Mouse (Mus musculus) hindbrain, embryonic 14.5 days (tissue): Measurements from ENCODE around the gene Oprd1. TPM values are rescaled to one million over a fixed set of nuclear protein-coding genes. Genes with fewer than 3 reads are reported as not detected.
A peak's percentile ranks its signal among the peaks of the same experiment; 100 is the strongest.

Source experiments
- ATAC-seq: fragments of 200-750 bp; cut with Nextera tagmentation; 2 replicates; pipeline ENCODE4 v1.8.0; 2017; ENCODE audit warnings: moderate number of reproducible peaks, mild to moderate bottlenecking, moderate TSS enrichment, moderate library complexity; ENCODE audit not compliant: low FRiP score
- DNase-seq: peaks from one replicate; pipeline ENCODE4 v3.0.0-alpha.2; 2015; ENCODE audit warnings: low spot score
- H3K27ac ChIP-seq: fragments of 300-500 bp; sonication (generic); 2 replicates; pipeline ENCODE4 v1.5.1; 2014; ENCODE audit warnings: mild to moderate bottlenecking, moderate library complexity
- H3K27me3 ChIP-seq: fragments of 300-500 bp; sonication (generic); 2 replicates; pipeline ENCODE4 v1.6.1; 2014; ENCODE audit warnings: mild to moderate bottlenecking, low read length, mixed read lengths; ENCODE audit not compliant: control insufficient read depth, insufficient read depth
- H3K36me3 ChIP-seq: fragments of 300-500 bp; sonication (generic); replicated peaks from 2 replicates; pipeline ENCODE4 v1.6.1; 2014; ENCODE audit not compliant: control insufficient read depth, insufficient read depth
- H3K4me1 ChIP-seq: fragments of 300-500 bp; sonication (generic); replicated peaks from 2 replicates; pipeline ENCODE4 v1.6.1; 2014; ENCODE audit warnings: antibody characterized with exemption, low read length, mixed read lengths; ENCODE audit not compliant: control insufficient read depth, insufficient read depth
- H3K4me2 ChIP-seq: fragments of 300-500 bp; sonication (generic); replicated peaks from 2 replicates; pipeline ENCODE4 v1.6.1; 2014; ENCODE audit warnings: mild to moderate bottlenecking, moderate library complexity
- H3K4me3 ChIP-seq: fragments of 300-500 bp; sonication (generic); replicated peaks from 2 replicates; pipeline ENCODE4 v1.5.1; 2014; ENCODE audit warnings: mild to moderate bottlenecking, low read length
- H3K9ac ChIP-seq: fragments of 300-500 bp; sonication (generic); 2 replicates; pipeline ENCODE4 v1.6.1; 2014
- H3K9me3 ChIP-seq: fragments of 300-500 bp; sonication (generic); 2 replicates; pipeline ENCODE4 v1.6.1; 2016; ENCODE audit warnings: low read length; ENCODE audit not compliant: control insufficient read depth
- WGBS: fragments of 180-500 bp; shearing (Covaris S2); extraction: QIAGEN DNeasy Blood & Tissue Kit; methylation state at CpG from one replicate; pipeline ENCODE4 v1.1.7; 2014; 5-methylcytosine and 5-hydroxymethylcytosine counted together
- polyA plus RNA-seq: library from polyadenylated mRNA; unstranded; fragments of >200 nt; fragmentation: Nextera tagmentation; extraction: Ambion mirVana; gene quantifications from 2 replicates; pipeline ENCODE4 v1.2.1, GENCODE M21; 2014

Gene Oprd1
- polyA plus RNA-seq, 1 experiment from 2014 or later: 0.63 TPM

DNA sequence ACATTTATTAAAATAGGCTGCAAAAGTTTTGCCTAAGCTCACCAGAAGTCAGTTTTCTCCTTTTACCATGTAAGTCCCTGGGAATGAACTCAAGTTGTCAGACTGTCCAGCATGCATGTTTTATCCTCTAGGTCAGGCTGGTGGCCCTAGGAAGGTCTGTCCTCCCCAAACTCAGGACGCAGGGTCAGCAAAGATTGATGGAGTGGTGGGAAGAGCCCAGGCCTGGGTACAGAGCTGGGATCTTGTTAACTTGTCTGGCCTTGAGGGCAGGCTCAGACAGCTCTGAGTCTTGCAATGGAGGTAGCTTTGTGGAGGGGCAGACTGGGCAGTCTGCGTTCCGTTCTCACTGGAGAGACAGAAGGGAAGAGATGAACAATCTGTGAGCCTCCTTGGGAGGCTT lies 25.0 kb upstream of the Oprd1 start:
- Histone ChIP-seq H3K9me3 (no peaks in the 10 kb centered on the region), H3K36me3 (no peaks in the 10 kb centered on the region), H3K27ac (no peak overlapping the region), H3K27me3 (no peaks in the 10 kb centered on the region), H3K4me2 (no peak overlapping the region), H3K9ac (no peak overlapping the region), H3K4me1 (peaks cover 6% of the 10 kb centered on the region; the same call in 1 of the 2 replicates), H3K4me3 (no peak overlapping the region)
- WGBS: 93% methylated on average over 3 of the region's 3 CpGs
- ATAC-seq: no peak
- no peak for DNase-seq

DNA sequence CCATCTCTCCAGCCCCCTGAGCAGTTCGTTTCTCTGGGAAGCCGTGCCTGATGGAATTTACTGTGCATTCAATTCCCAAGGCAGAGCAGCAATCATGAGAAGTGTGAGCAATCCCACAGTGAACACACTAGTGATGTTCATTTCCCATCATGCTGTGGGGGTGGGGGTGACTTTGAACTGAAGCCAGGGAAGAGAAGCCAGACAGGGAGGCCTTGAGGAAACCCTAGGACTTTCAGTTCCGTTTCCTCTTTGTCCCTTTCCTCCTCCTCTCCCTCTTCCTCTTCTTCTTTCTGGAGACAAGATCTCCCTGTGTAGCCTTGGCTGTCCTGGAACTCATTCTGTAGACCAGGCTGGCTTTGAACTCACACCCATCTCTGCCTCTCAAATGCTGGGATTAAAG lies 23.1 kb upstream of the Oprd1 start:
- Histone ChIP-seq H3K36me3 (no peaks in the 10 kb centered on the region), H3K9me3 (no peaks in the 10 kb centered on the region), H3K4me3 (no peak overlapping the region), H3K27me3 (no peaks in the 10 kb centered on the region), H3K27ac (no peak overlapping the region), H3K4me1 (peaks cover 6% of the 10 kb centered on the region; the same call in 1 of the 2 replicates), H3K4me2 (no peak overlapping the region), H3K9ac (no peak overlapping the region)
- WGBS: 79% methylated on average over 3 of the region's 3 CpGs
- DNase-seq (no peak), ATAC-seq (no peak)

- 61% methylated on average over 16 of the region's 16 CpGs for WGBS
- ATAC-seq: no peak
- no peak overlapping the region for H3K4me3 ChIP-seq
- H3K4me2 ChIP-seq: no peak overlapping the region
- no peak overlapping the region for H3K27ac ChIP-seq
- H3K36me3 ChIP-seq: no peaks in the 10 kb centered on the region
- peaks cover 6% of the 10 kb centered on the region; the same call in 1 of the 2 replicates for H3K4me1 ChIP-seq
- no peaks in the 10 kb centered on the region for H3K9me3 ChIP-seq
- H3K27me3 ChIP-seq: no peaks in the 10 kb centered on the region
- no peak overlapping the region for H3K9ac ChIP-seq
- no peak for DNase-seq
Measured at GRCm38 (mm10) chr4:132166350-132167290, 22.3 kb upstream of the Oprd1 start.

- Histone ChIP-seq H3K27ac (no peak overlapping the region), H3K4me2 (no peak overlapping the region), H3K36me3 (no peaks in the 10 kb centered on the region), H3K4me3 (no peak overlapping the region), H3K9me3 (no peaks in the 10 kb centered on the region), H3K9ac (no peak overlapping the region), H3K27me3 (no peaks in the 10 kb centered on the region), H3K4me1 (peaks cover 6% of the 10 kb centered on the region; the same call in 1 of the 2 replicates)
- DNase-seq (no peak), ATAC-seq (no peak)
- WGBS: 40% methylated on average over 14 of the region's 14 CpGs
Measured at GRCm38 (mm10) chr4:132165691-132166090, 21.4 kb upstream of the Oprd1 start.

- Histone ChIP-seq H3K4me2 (no peak overlapping the region), H3K9ac (no peak overlapping the region), H3K9me3 (no peaks in the 10 kb centered on the region), H3K4me3 (no peak overlapping the region), H3K27ac (no peak overlapping the region), H3K36me3 (no peaks in the 10 kb centered on the region), H3K4me1 (peaks cover 5% of the 10 kb centered on the region; the same call in 1 of the 2 replicates), H3K27me3 (no peaks in the 10 kb centered on the region)
- WGBS: 57% methylated on average over 12 of the region's 12 CpGs
- ATAC-seq: no peak
- no peak for DNase-seq
Measured at GRCm38 (mm10) chr4:132156941-132157622, 12.8 kb upstream of the Oprd1 start.

DNA sequence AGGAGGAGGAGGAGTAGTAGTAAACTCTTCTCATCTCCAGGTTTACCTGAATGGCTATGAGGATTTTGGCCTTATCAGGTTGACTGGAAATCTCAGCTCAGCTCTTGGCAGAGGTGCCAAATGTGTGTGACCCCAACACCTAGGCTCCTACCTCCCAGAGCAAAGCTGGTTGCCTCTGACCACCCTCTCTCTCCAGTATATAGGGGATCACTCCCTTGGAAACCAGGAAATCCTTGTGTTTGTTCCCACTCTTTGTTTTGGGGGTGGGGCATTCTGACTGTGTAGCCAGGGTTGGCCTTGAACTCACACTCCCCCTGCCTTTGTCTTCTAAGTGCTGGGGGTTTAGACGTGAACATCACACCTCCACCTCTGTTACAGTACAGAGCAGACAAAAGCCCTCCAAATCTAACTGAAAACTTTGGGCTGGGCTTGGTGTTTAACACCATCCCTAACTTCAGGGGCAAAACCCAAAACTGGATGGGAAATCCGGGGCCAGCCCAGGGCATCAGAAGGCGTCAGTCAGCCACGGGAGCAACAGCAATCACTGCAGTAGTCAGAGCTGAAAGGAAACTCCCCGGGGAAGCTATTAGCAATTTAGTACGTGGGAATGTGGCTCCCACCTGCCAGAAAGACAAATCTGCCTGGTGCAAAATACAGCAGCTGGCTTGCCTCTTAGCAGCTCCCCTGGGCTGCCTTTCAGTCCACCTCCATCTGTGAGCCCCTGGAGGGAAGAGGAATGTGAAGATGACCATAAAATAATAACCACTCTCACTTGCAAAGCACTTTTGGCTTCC lies 10.8 kb upstream of the Oprd1 start:
- DNase-seq: peak; percentile 46
- Histone ChIP-seq H3K4me2 (no peak overlapping the region), H3K9me3 (no peaks in the 10 kb centered on the region), H3K36me3 (no peaks in the 10 kb centered on the region), H3K4me3 (no peak overlapping the region), H3K9ac (no peak overlapping the region), H3K27me3 (no peaks in the 10 kb centered on the region), H3K4me1 (peaks cover 5% of the 10 kb centered on the region; the same call in 1 of the 2 replicates), H3K27ac (no peak overlapping the region)
- WGBS: 2% methylated on average over 6 of the region's 6 CpGs
- no peak for ATAC-seq

GRCm38 (mm10) chr4:132151673-132152072 lies 7.4 kb upstream of the Oprd1 start:
- no peak for ATAC-seq
- no peak overlapping the region for H3K4me2 ChIP-seq
- no peak overlapping the region for H3K27ac ChIP-seq
- H3K9ac ChIP-seq: no peak overlapping the region
- no peak for DNase-seq
- peaks cover 3% of the 10 kb centered on the region; the same call in 1 of the 2 replicates for H3K27me3 ChIP-seq
- H3K4me1 ChIP-seq: peaks cover 5% of the 10 kb centered on the region; the same call in 1 of the 2 replicates
- H3K4me3 ChIP-seq: no peak overlapping the region
- H3K9me3 ChIP-seq: no peaks in the 10 kb centered on the region
- H3K36me3 ChIP-seq: no peaks in the 10 kb centered on the region
- 70% methylated on average over 1 of the region's 1 CpGs for WGBS

DNA sequence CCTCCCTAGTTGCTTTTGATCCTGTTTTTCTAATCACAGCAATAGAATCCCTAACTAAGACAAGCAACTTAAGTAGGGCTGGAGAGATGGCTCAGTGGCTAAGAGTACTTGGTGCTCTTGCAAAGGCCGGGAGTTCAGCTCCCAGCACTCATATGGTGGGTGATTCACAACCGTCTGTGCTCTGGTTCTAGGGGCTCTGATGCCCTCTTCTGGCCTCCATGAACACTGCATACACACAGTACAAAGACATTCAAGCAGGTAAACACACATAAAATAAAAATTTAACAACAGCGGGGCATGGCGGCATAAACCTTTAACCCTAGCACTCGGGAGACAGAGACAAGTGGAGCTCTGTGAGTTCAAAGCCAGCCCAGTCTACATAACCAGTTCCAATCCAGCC lies 1.9 kb upstream of the Oprd1 start:
- Histone ChIP-seq H3K9me3 (no peaks in the 10 kb centered on the region), H3K27ac (no peak overlapping the region), H3K4me1 (no peaks in the 10 kb centered on the region), H3K9ac (no peak overlapping the region), H3K27me3 (peaks cover 58% of the 10 kb centered on the region), H3K4me2 (no peak overlapping the region), H3K4me3 (no peak overlapping the region), H3K36me3 (no peaks in the 10 kb centered on the region)
- DNase-seq: no peak
- ATAC-seq: no peak
- WGBS: 75% methylated on average over 5 of the region's 5 CpGs

DNA sequence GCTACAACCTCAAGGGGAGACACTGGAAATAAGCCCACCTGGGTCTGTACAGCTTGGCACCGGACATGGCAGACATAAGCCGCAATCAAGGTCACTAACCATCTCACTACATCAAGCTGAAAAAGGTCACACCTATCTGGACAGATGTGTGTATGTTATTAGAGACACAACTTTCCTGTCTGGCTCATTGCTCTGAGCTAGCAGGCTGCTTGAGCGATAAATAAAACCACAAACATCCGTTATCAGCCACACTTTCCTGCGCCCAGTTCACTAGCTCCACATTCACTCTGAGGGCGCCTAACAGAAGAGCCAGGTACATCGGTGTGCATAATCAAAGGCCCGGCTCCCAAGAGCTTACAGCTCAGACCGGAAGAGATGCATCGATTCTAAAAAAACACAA lies 806 bp upstream of the Oprd1 start:
- peak overlapping the region; percentile 68; the same call in 1 of the 2 replicates for H3K4me2 ChIP-seq
- no peak overlapping the region for H3K9ac ChIP-seq
- peaks cover 62% of the 10 kb centered on the region for H3K27me3 ChIP-seq
- no peak for DNase-seq
- no peak overlapping the region for H3K4me3 ChIP-seq
- no peaks in the 10 kb centered on the region for H3K9me3 ChIP-seq
- no peak overlapping the region for H3K27ac ChIP-seq
- H3K4me1 ChIP-seq: no peaks in the 10 kb centered on the region
- ATAC-seq: no peak
- WGBS: 44% methylated on average over 10 of the region's 10 CpGs
- no peaks in the 10 kb centered on the region for H3K36me3 ChIP-seq
